Mouse (Mus musculus): ENCODE results near the gene Slf1. TPM values are rescaled to one million over a fixed set of nuclear protein-coding genes. Genes with fewer than 3 reads are reported as not detected.
"Not testable (repeated sequence)": the region's sequence is repeated elsewhere in the genome, so short reads cannot be mapped to it uniquely, and the experiment has no call there.

The Slf1 gene
- 24.5 and 32.3 TPM in 2 replicates for polyA plus RNA-seq (2015; fragmentation: Nextera tagmentation; extraction: Ambion mirVana)

GRCm38 (mm10) chr13:77134931-77135620 lies at the start of gene Slf1, which contains the start of gene 2210408I21Rik:
Gene Slf1 (minus strand): TSS chr13:77135473.
Gene 2210408I21Rik (plus strand): TSS chr13:77135540.
- Histone ChIP-seq H3K4me2 (peak within 1 kb of the TSS; percentile 56), H3K4me1 (peaks cover 6% of the 10 kb centered on the region; the same call in 1 of the 2 replicates), H3K27me3 (no peaks in the 10 kb centered on the region), H3K9me3 (no peaks in the 10 kb centered on the region), H3K27ac (peak within 1 kb of the TSS; percentile 90), H3K36me3 (no peaks in the 10 kb centered on the region), H3K9ac (peak within 1 kb of the TSS; percentile 93), H3K4me3 (peak within 1 kb of the TSS; percentile 89)
- peak; percentile 93 for ATAC-seq (ENCODE audit: insufficient number of reproducible peaks, low FRiP score, low TSS enrichment, low read depth)
- under 1% methylated on average over 65 of the region's 65 CpGs for WGBS

- H3K4me2 ChIP-seq: no peak overlapping the region
- H3K4me1 ChIP-seq: no peaks in the 10 kb centered on the region
- H3K27me3 ChIP-seq: no peaks in the 10 kb centered on the region
- ATAC-seq (ENCODE audit: insufficient number of reproducible peaks, low FRiP score, low TSS enrichment, low read depth): no peak
- no peak overlapping the region for H3K27ac ChIP-seq
- no peak overlapping the region for H3K4me3 ChIP-seq
- H3K9ac ChIP-seq: no peak overlapping the region
- no peaks in the 10 kb centered on the region for H3K9me3 ChIP-seq
- H3K36me3 ChIP-seq: no peaks in the 10 kb centered on the region
These were observed 42.7 kb upstream of the Slf1 start for GRCm38 (mm10) chr13:77177931-77178330.

- Histone ChIP-seq H3K4me2 (no peak overlapping the region), H3K9ac (no peak overlapping the region), H3K4me3 (no peak overlapping the region), H3K27ac (no peak overlapping the region), H3K27me3 (no peaks in the 10 kb centered on the region), H3K4me1 (peaks cover 3% of the 10 kb centered on the region; the same call in 1 of the 2 replicates), H3K9me3 (no peaks in the 10 kb centered on the region), H3K36me3 (no peaks in the 10 kb centered on the region)
- 87% methylated on average over 2 of the region's 2 CpGs for WGBS
- ATAC-seq (ENCODE audit: insufficient number of reproducible peaks, low FRiP score, low TSS enrichment, low read depth): no peak
These were observed 5.6 kb upstream of the Slf1 start for GRCm38 (mm10) chr13:77140890-77141289.

GRCm38 (mm10) chr13:77135621-77135981 lies 328 bp upstream of the Slf1 start:
- H3K36me3 ChIP-seq: no peaks in the 10 kb centered on the region
- H3K9ac ChIP-seq: peak overlapping the region; percentile 42
- peak overlapping the region; percentile 89 for H3K4me3 ChIP-seq
- under 1% methylated on average over 11 of the region's 11 CpGs for WGBS
- H3K27ac ChIP-seq: peak overlapping the region; percentile 90
- ATAC-seq (ENCODE audit: insufficient number of reproducible peaks, low FRiP score, low TSS enrichment, low read depth): no peak
- H3K4me2 ChIP-seq: peak overlapping the region; percentile 56
- no peaks in the 10 kb centered on the region for H3K27me3 ChIP-seq
- H3K4me1 ChIP-seq: peaks cover 6% of the 10 kb centered on the region; the same call in 1 of the 2 replicates
- no peaks in the 10 kb centered on the region for H3K9me3 ChIP-seq

GRCm38 (mm10) chr13:77131132-77131531 lies 4.1 kb downstream of the Slf1 start:
- H3K9ac ChIP-seq: no peak overlapping the region
- no peak for ATAC-seq (ENCODE audit: insufficient number of reproducible peaks, low FRiP score, low TSS enrichment, low read depth)
- H3K9me3 ChIP-seq: no peaks in the 10 kb centered on the region
- 81% methylated on average over 2 of the region's 2 CpGs for WGBS
- H3K27ac ChIP-seq: no peak overlapping the region
- H3K4me2 ChIP-seq: no peak overlapping the region
- no peaks in the 10 kb centered on the region for H3K36me3 ChIP-seq
- 0 out of 2 replicates have a peak, but pooled peaks cover 2% of the 10 kb centered on the region for H3K4me1 ChIP-seq
- H3K27me3 ChIP-seq: no peaks in the 10 kb centered on the region
- no peak overlapping the region for H3K4me3 ChIP-seq

- no peaks in the 10 kb centered on the region for H3K4me1 ChIP-seq
- no peaks in the 10 kb centered on the region for H3K27me3 ChIP-seq
- H3K4me3 ChIP-seq: no peak overlapping the region
- H3K36me3 ChIP-seq: peaks cover 5% of the 10 kb centered on the region; the same call in 1 of the 2 replicates
- ATAC-seq (ENCODE audit: insufficient number of reproducible peaks, low FRiP score, low TSS enrichment, low read depth): no peak
- no peak overlapping the region for H3K9ac ChIP-seq
- H3K27ac ChIP-seq: no peak overlapping the region
- 82% methylated on average over 2 of the region's 2 CpGs for WGBS
- no peak overlapping the region for H3K4me2 ChIP-seq
- no peaks in the 10 kb centered on the region for H3K9me3 ChIP-seq
These were observed 7.0 kb downstream of the Slf1 start for GRCm38 (mm10) chr13:77128240-77128639.

- Histone ChIP-seq H3K9me3 (no peaks in the 10 kb centered on the region), H3K4me3 (no peak overlapping the region), H3K27me3 (no peaks in the 10 kb centered on the region), H3K9ac (no peak overlapping the region), H3K36me3 (peaks cover 5% of the 10 kb centered on the region; the same call in 1 of the 2 replicates), H3K27ac (no peak overlapping the region), H3K4me2 (no peak overlapping the region), H3K4me1 (no peaks in the 10 kb centered on the region)
- WGBS: 93% methylated on average over 3 of the region's 3 CpGs
- ATAC-seq (ENCODE audit: insufficient number of reproducible peaks, low FRiP score, low TSS enrichment, low read depth): no peak
These were observed 10.1 kb downstream of the Slf1 start for GRCm38 (mm10) chr13:77125159-77125558.

GRCm38 (mm10) chr13:77118695-77119094 lies 16.6 kb downstream of the Slf1 start:
- Histone ChIP-seq H3K9me3 (no peaks in the 10 kb centered on the region), H3K9ac (no peak overlapping the region), H3K27ac (no peak overlapping the region), H3K27me3 (no peaks in the 10 kb centered on the region), H3K4me3 (no peak overlapping the region), H3K4me2 (no peak overlapping the region), H3K36me3 (0 out of 2 replicates have a peak, but pooled peaks cover 2% of the 10 kb centered on the region), H3K4me1 (no peaks in the 10 kb centered on the region)
- no peak for ATAC-seq (ENCODE audit: insufficient number of reproducible peaks, low FRiP score, low TSS enrichment, low read depth)
- WGBS: 96% methylated on average over 4 of the region's 4 CpGs

GRCm38 (mm10) chr13:77107734-77108133 lies 27.5 kb downstream of the Slf1 start:
- Histone ChIP-seq H3K9ac (no peak overlapping the region), H3K9me3 (no peaks in the 10 kb centered on the region), H3K27ac (no peak overlapping the region), H3K4me1 (no peaks in the 10 kb centered on the region), H3K36me3 (peaks cover 8% of the 10 kb centered on the region), H3K27me3 (no peaks in the 10 kb centered on the region), H3K4me3 (no peak overlapping the region), H3K4me2 (no peak overlapping the region)
- ATAC-seq (ENCODE audit: insufficient number of reproducible peaks, low FRiP score, low TSS enrichment, low read depth): no peak

- 96% methylated on average over 1 of the region's 1 CpGs for WGBS
- not testable (repeated sequence) for H3K9me3 ChIP-seq; H3K9ac ChIP-seq; H3K4me1 ChIP-seq; H3K27me3 ChIP-seq; H3K4me2 ChIP-seq; H3K4me3 ChIP-seq; H3K27ac ChIP-seq; ATAC-seq (ENCODE audit: insufficient number of reproducible peaks, low FRiP score, low TSS enrichment, low read depth)
- H3K36me3 ChIP-seq: peaks cover 10% of the 10 kb centered on the region
These were observed 42.4 kb downstream of the Slf1 start for GRCm38 (mm10) chr13:77092876-77093275.

- Histone ChIP-seq H3K4me3 (no peak overlapping the region), H3K9me3 (no peaks in the 10 kb centered on the region), H3K27ac (no peak overlapping the region), H3K36me3 (peaks cover 7% of the 10 kb centered on the region), H3K4me1 (no peaks in the 10 kb centered on the region), H3K9ac (no peak overlapping the region), H3K27me3 (no peaks in the 10 kb centered on the region), H3K4me2 (no peak overlapping the region)
- no peak for ATAC-seq (ENCODE audit: insufficient number of reproducible peaks, low FRiP score, low TSS enrichment, low read depth)
These were observed 63.2 kb downstream of the Slf1 start for GRCm38 (mm10) chr13:77072030-77072429.

- Histone ChIP-seq H3K4me1 (no peaks in the 10 kb centered on the region), H3K9ac (no peak overlapping the region), H3K36me3 (no peaks in the 10 kb centered on the region), H3K4me3 (no peak overlapping the region), H3K27ac (no peak overlapping the region), H3K27me3 (no peaks in the 10 kb centered on the region), H3K4me2 (no peak overlapping the region), H3K9me3 (no peaks in the 10 kb centered on the region)
- no peak for ATAC-seq (ENCODE audit: insufficient number of reproducible peaks, low FRiP score, low TSS enrichment, low read depth)
- 96% methylated on average over 1 of the region's 1 CpGs for WGBS
These were observed 66.4 kb downstream of the Slf1 start for GRCm38 (mm10) chr13:77068847-77069246.
